Mouse (Mus musculus): ENCODE measurements at regions not wholly inside any gene's neighbourhood (a gene's known extent, or its start where the extent isn't known, plus 50 kb on each side); places are given as distances from the start of the nearest gene placed in this dataset.
"Not testable (repeated sequence)": the region's sequence is repeated elsewhere in the genome, so short reads cannot be mapped to it uniquely, and the experiment has no call there.

DNA sequence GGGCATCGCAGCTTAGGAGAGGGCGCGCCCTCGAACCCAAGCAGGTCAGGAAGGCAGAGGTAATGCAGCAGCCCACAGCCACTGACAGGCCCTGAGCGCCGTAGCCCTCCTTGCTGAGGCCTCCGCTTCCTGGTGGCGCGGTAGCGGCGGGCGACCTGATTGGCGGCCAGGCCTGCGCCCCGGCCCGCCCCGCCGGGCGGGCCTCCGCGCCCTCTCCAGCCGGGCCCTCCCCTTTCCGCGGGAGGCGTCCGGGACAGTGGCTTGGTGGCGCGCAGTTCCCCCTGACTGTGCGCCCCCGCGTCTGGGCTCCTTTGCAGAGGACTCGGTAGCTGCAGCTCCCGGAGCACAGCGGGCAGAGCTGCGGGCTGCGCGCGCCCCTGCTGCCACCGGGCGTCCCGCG, 242.1 kb downstream of the Gm21863 start:
- not testable (repeated sequence) for H3K4me1 ChIP-seq (ENCODE audit: control insufficient read depth in 2 of 2, insufficient read depth in 2 of 2, low read length in 2 of 2); H3K27me3 ChIP-seq (ENCODE audit: control insufficient read depth, insufficient read depth, low read length); ATAC-seq (ENCODE audit: insufficient number of reproducible peaks, insufficient read depth, low FRiP score, low read depth); H3K9me3 ChIP-seq (ENCODE audit: control insufficient read depth, low read length); H3K36me3 ChIP-seq (ENCODE audit: control insufficient read depth, insufficient read depth, low read length); H3K27ac ChIP-seq (replicated peaks in 1 of 2; ENCODE audit: control insufficient read depth in 1 of 2, insufficient read depth in 1 of 2, low read depth in 2 of 2, low read length in 2 of 2)
- peak overlapping the region; percentile 41 to 68 for H3K4me3 ChIP-seq (ENCODE audit: control insufficient read depth in 1 of 2, insufficient read depth in 1 of 2, low read depth in 1 of 2, low read length in 2 of 2)
- peak overlapping the region; percentile 48 for H3K4me2 ChIP-seq (ENCODE audit: low read length)
- WGBS, result under 1% methylated on average over 28 of the region's 42 CpGs
- H3K9ac ChIP-seq (ENCODE audit: low read length), result peak overlapping the region; percentile 59; the same call in 1 of the 2 replicates

DNA sequence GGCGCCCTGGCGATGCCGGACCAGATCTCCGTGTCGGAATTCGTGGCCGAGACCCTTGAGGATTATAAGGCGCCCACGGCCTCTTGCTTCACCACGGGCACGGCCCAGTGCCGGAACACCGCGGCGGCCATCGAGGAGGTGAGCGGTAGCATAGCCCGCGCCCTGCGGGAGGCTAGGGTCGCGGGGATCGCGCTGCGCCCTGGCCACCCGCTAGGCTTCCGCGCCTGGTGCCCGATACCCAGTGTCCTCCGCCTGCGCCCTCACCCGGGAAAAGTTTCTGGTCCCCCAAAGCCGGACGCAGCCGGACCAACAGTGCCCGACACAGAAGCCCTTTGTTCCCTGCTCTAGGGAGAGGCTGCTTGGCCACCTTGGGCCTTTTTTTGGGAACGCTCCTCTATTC, 242.6 kb downstream of the Gm21863 start:
- not testable (repeated sequence) for H3K9me3 ChIP-seq (ENCODE audit: control insufficient read depth, low read length); ATAC-seq (ENCODE audit: insufficient number of reproducible peaks, insufficient read depth, low FRiP score, low read depth); H3K27me3 ChIP-seq (ENCODE audit: control insufficient read depth, insufficient read depth, low read length); H3K4me1 ChIP-seq (ENCODE audit: control insufficient read depth in 2 of 2, insufficient read depth in 2 of 2, low read length in 2 of 2); H3K27ac ChIP-seq (replicated peaks in 1 of 2; ENCODE audit: control insufficient read depth in 1 of 2, insufficient read depth in 1 of 2, low read depth in 2 of 2, low read length in 2 of 2); H3K36me3 ChIP-seq (ENCODE audit: control insufficient read depth, insufficient read depth, low read length)
- Histone ChIP-seq H3K4me2 (ENCODE audit: low read length) (peak overlapping the region; percentile 48), H3K4me3 (ENCODE audit: control insufficient read depth in 1 of 2, insufficient read depth in 1 of 2, low read depth in 1 of 2, low read length in 2 of 2) (peak overlapping the region; percentile 41 to 68), H3K9ac (ENCODE audit: low read length) (peak overlapping the region; percentile 59; the same call in 1 of the 2 replicates)
- 1% methylated on average over 32 of the region's 37 CpGs for WGBS

- H3K4me2 ChIP-seq (ENCODE audit: low read length); H3K4me3 ChIP-seq (ENCODE audit: control insufficient read depth in 1 of 2, insufficient read depth in 1 of 2, low read depth in 1 of 2, low read length in 2 of 2); H3K27ac ChIP-seq (replicated peaks in 1 of 2; ENCODE audit: control insufficient read depth in 1 of 2, insufficient read depth in 1 of 2, low read depth in 2 of 2, low read length in 2 of 2); H3K36me3 ChIP-seq (ENCODE audit: control insufficient read depth, insufficient read depth, low read length); ATAC-seq (ENCODE audit: insufficient number of reproducible peaks, insufficient read depth, low FRiP score, low read depth); H3K9ac ChIP-seq (ENCODE audit: low read length); H3K4me1 ChIP-seq (ENCODE audit: control insufficient read depth in 2 of 2, insufficient read depth in 2 of 2, low read length in 2 of 2); H3K27me3 ChIP-seq (ENCODE audit: control insufficient read depth, insufficient read depth, low read length): not testable (repeated sequence)
- H3K9me3 ChIP-seq (ENCODE audit: control insufficient read depth, low read length), result peaks cover 25% of the 10 kb centered on the region
- WGBS, result 78% methylated on average over 1 of the region's 1 CpGs
Measured at GRCm38 (mm10) chr12:20223921-20224320, 269.6 kb downstream of the Gm21863 start.

GRCm38 (mm10) chr12:20226831-20227230, 272.5 kb downstream of the Gm21863 start:
- not testable (repeated sequence) for H3K27me3 ChIP-seq (ENCODE audit: control insufficient read depth, insufficient read depth, low read length); H3K9ac ChIP-seq (ENCODE audit: low read length); H3K4me3 ChIP-seq (ENCODE audit: control insufficient read depth in 1 of 2, insufficient read depth in 1 of 2, low read depth in 1 of 2, low read length in 2 of 2); H3K4me2 ChIP-seq (ENCODE audit: low read length); H3K36me3 ChIP-seq (ENCODE audit: control insufficient read depth, insufficient read depth, low read length); H3K27ac ChIP-seq (replicated peaks in 1 of 2; ENCODE audit: control insufficient read depth in 1 of 2, insufficient read depth in 1 of 2, low read depth in 2 of 2, low read length in 2 of 2); H3K4me1 ChIP-seq (ENCODE audit: control insufficient read depth in 2 of 2, insufficient read depth in 2 of 2, low read length in 2 of 2); ATAC-seq (ENCODE audit: insufficient number of reproducible peaks, insufficient read depth, low FRiP score, low read depth)
- WGBS, result 76% methylated on average over 9 of the region's 9 CpGs
- peaks cover 53% of the 10 kb centered on the region for H3K9me3 ChIP-seq (ENCODE audit: control insufficient read depth, low read length)

GRCm38 (mm10) chr12:20227427-20228160, 273.3 kb downstream of the Gm21863 start:
- H3K4me3 ChIP-seq (ENCODE audit: control insufficient read depth in 1 of 2, insufficient read depth in 1 of 2, low read depth in 1 of 2, low read length in 2 of 2); H3K27me3 ChIP-seq (ENCODE audit: control insufficient read depth, insufficient read depth, low read length); H3K4me2 ChIP-seq (ENCODE audit: low read length); ATAC-seq (ENCODE audit: insufficient number of reproducible peaks, insufficient read depth, low FRiP score, low read depth); H3K9ac ChIP-seq (ENCODE audit: low read length); H3K27ac ChIP-seq (replicated peaks in 1 of 2; ENCODE audit: control insufficient read depth in 1 of 2, insufficient read depth in 1 of 2, low read depth in 2 of 2, low read length in 2 of 2); H3K36me3 ChIP-seq (ENCODE audit: control insufficient read depth, insufficient read depth, low read length); H3K4me1 ChIP-seq (ENCODE audit: control insufficient read depth in 2 of 2, insufficient read depth in 2 of 2, low read length in 2 of 2): not testable (repeated sequence)
- peaks cover 61% of the 10 kb centered on the region for H3K9me3 ChIP-seq (ENCODE audit: control insufficient read depth, low read length)
- WGBS, result 73% methylated on average over 21 of the region's 21 CpGs

DNA sequence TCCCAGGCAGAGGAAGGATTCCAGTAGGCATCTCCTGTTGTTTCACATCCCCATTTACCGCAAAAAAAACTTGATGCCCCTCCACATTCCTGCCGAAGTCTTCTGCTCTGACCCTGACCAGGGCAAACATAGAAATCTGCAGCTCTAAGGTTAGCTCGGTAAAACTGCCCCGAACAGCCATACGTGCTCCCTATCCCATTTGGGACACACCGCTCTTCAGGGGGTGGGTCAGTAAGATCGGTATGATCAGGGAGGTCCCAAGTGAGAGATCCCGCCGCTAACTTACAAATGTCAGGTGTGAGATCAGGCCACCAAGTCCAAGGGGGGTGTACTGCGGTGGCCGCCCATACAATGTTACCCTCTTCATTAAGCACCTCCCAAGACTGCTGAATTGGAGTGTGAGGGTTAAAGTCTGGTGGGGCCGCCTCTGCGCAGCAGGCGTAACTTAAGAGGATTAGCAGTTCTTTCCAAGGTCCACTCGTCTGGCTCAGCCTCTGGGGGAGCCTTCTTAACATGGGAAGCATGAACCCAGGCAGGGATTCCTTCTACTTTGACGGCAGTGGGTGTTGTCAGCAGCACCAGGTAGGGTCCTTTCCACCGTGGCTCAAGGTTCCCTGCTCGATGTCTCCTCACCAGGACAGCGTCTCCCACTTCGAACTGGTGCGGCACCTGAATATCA, 274.2 kb downstream of the Gm21863 start:
- WGBS, result 69% methylated on average over 21 of the region's 21 CpGs
- ATAC-seq (ENCODE audit: insufficient number of reproducible peaks, insufficient read depth, low FRiP score, low read depth), result 0 out of 2 replicates have a peak, but pooled peaks have one; percentile 17
- not testable (repeated sequence) for H3K36me3 ChIP-seq (ENCODE audit: control insufficient read depth, insufficient read depth, low read length); H3K9ac ChIP-seq (ENCODE audit: low read length); H3K27me3 ChIP-seq (ENCODE audit: control insufficient read depth, insufficient read depth, low read length); H3K4me2 ChIP-seq (ENCODE audit: low read length); H3K4me3 ChIP-seq (ENCODE audit: control insufficient read depth in 1 of 2, insufficient read depth in 1 of 2, low read depth in 1 of 2, low read length in 2 of 2); H3K4me1 ChIP-seq (ENCODE audit: control insufficient read depth in 2 of 2, insufficient read depth in 2 of 2, low read length in 2 of 2); H3K27ac ChIP-seq (replicated peaks in 1 of 2; ENCODE audit: control insufficient read depth in 1 of 2, insufficient read depth in 1 of 2, low read depth in 2 of 2, low read length in 2 of 2)
- peaks cover 69% of the 10 kb centered on the region for H3K9me3 ChIP-seq (ENCODE audit: control insufficient read depth, low read length)

DNA sequence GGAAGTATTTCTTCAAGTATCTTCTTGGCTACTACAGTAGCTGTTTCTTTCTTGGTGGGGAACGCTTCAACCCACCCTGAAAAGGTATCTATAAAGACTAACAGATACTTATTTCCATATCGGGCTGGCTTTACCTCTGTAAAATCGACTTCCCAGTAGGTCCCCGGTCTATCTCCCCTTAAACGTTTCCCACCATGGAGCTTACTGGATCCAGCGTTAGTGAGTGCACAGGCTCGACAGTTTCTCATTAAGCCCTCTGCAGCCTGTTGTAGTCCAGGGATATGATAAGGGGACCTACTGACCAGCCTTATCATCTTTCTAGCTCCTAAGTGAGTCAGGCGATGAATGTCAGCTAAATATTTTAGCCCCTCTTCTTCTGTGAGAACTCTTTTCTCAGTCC, 275.1 kb downstream of the Gm21863 start:
- not testable (repeated sequence) for ATAC-seq (ENCODE audit: insufficient number of reproducible peaks, insufficient read depth, low FRiP score, low read depth); H3K36me3 ChIP-seq (ENCODE audit: control insufficient read depth, insufficient read depth, low read length); H3K9ac ChIP-seq (ENCODE audit: low read length); H3K4me1 ChIP-seq (ENCODE audit: control insufficient read depth in 2 of 2, insufficient read depth in 2 of 2, low read length in 2 of 2); H3K27ac ChIP-seq (replicated peaks in 1 of 2; ENCODE audit: control insufficient read depth in 1 of 2, insufficient read depth in 1 of 2, low read depth in 2 of 2, low read length in 2 of 2); H3K4me2 ChIP-seq (ENCODE audit: low read length); H3K27me3 ChIP-seq (ENCODE audit: control insufficient read depth, insufficient read depth, low read length); H3K4me3 ChIP-seq (ENCODE audit: control insufficient read depth in 1 of 2, insufficient read depth in 1 of 2, low read depth in 1 of 2, low read length in 2 of 2)
- 79% methylated on average over 8 of the region's 8 CpGs for WGBS
- peaks cover 78% of the 10 kb centered on the region for H3K9me3 ChIP-seq (ENCODE audit: control insufficient read depth, low read length)

Data from heart, embryonic 14.5 days (tissue).